15 mouse cellular contexts compared by ENCODE assay signal in genomic region chr19:57576836-57577235, GRCm38 (mm10). TPM values are rescaled to one million over a fixed set of nuclear protein-coding genes. Genes with fewer than 3 reads are reported as not detected.
A peak's percentile ranks its signal among the peaks of the same experiment; 100 is the strongest.
DNase-seq lines count a peak whose midpoint lies in the region; ATAC-seq and TF ChIP-seq lines count a peak whose summit lies in the region.
"Had no signal": no experiment of that assay in that cellular context is flagged by ENCODE, and none has a peak within 500 bp of the region (broad histone marks: within the 10 kb centered on the region; RNA-seq: fewer than 3 reads in every experiment).

No protein-coding gene starts in this region.

- H3K27ac ChIP-seq in forebrain, embryonic 10.5 days = peak overlapping the region; percentile 12; the same call in 1 of the 2 replicates
- H3K27ac ChIP-seq in forebrain, embryonic 11.5 days (ENCODE audit: low read depth, low read length) = no peak overlapping the region
- H3K27ac ChIP-seq in left cerebral cortex, adult 2 months = peak overlapping the region; percentile 24; the same call in 1 of the 2 replicates
- peak overlapping the region; percentile 27 for H3K27ac ChIP-seq in midbrain, embryonic 13.5 days
- no peak overlapping the region for H3K27ac ChIP-seq in cerebellum, adult 2 months (ENCODE audit: insufficient read depth, low read length)
- H3K27ac ChIP-seq: limb, embryonic 15.5 days had no signal

- no peaks in the 10 kb centered on the region for H3K27me3 ChIP-seq in forebrain, embryonic 10.5 days (ENCODE audit: poor library complexity, severe bottlenecking)
- H3K27me3 ChIP-seq in forebrain, embryonic 11.5 days (ENCODE audit: control insufficient read depth, insufficient read depth, low read length) = no peaks in the 10 kb centered on the region
- no peaks in the 10 kb centered on the region for H3K27me3 ChIP-seq in midbrain, embryonic 13.5 days
- no peaks in the 10 kb centered on the region; the same call in 1 of the 2 replicates for H3K27me3 ChIP-seq in cerebellum, adult 2 months (ENCODE audit: control insufficient read depth, insufficient read depth, low read length)
- H3K27me3 ChIP-seq: limb, embryonic 15.5 days; megakaryocyte, embryonic 14.5 days had no signal

- no peak for TF ChIP-seq POLR2A in cerebellum, adult 2 months (IDR thresholded peaks at IDR 0.05; ENCODE audit: borderline replicate concordance, insufficient read depth, low read length)

- no peak overlapping the region for H3K4me2 ChIP-seq in forebrain, embryonic 11.5 days (ENCODE audit: low read depth, low read length, severe bottlenecking)
- H3K4me2 ChIP-seq in midbrain, embryonic 13.5 days (replicated peaks) = no peak overlapping the region
- H3K4me2 ChIP-seq: limb, embryonic 15.5 days had no signal

- H3K4me3 ChIP-seq in forebrain, embryonic 10.5 days = no peak overlapping the region
- no peak overlapping the region for H3K4me3 ChIP-seq in forebrain, embryonic 11.5 days (ENCODE audit: low read depth, low read length)
- H3K4me3 ChIP-seq in left cerebral cortex, adult 2 months = no peak overlapping the region
- no peak overlapping the region for H3K4me3 ChIP-seq in midbrain, embryonic 13.5 days (replicated peaks)
- no peak overlapping the region for H3K4me3 ChIP-seq in cerebellum, adult 2 months (replicated peaks; ENCODE audit: insufficient read depth, low read depth, low read length)
- H3K4me3 ChIP-seq: limb, embryonic 15.5 days; megakaryocyte, embryonic 14.5 days had no signal

- intact Hi-C loops in left cerebral cortex, adult 2 months (cut with DNase I) = no loop called here

- no peak for ATAC-seq in forebrain, embryonic 11.5 days (replicated peaks; ENCODE audit: low FRiP score)
- ATAC-seq in midbrain, embryonic 13.5 days = peak; percentile 25; the same call in 1 of the 2 replicates
- ATAC-seq: activated CD4-positive, CD25-positive, alpha-beta regulatory T cell, adult 4 months had no signal

- H3K9ac ChIP-seq in forebrain, embryonic 11.5 days (ENCODE audit: low read length) = no peak overlapping the region
- H3K9ac ChIP-seq in midbrain, embryonic 13.5 days (replicated peaks) = 0 out of 2 replicates have a peak overlapping the region, but pooled peaks have one; percentile 5
- H3K9ac ChIP-seq: limb, embryonic 15.5 days had no signal

- no peak for TF ChIP-seq CTCF in left cerebral cortex, adult 2 months (IDR thresholded peaks at IDR 0.05)
- TF ChIP-seq CTCF in cerebellum, adult 2 months (IDR thresholded peaks at IDR 0.05; ENCODE audit: borderline replicate concordance, insufficient read depth, low read depth, low read length) = no peak

- DNase-seq in forebrain, embryonic 10.5 days (ENCODE audit: extremely low spot score, low spot score) = no peak
- no peak for DNase-seq in forebrain, embryonic 11.5 days (ENCODE audit: low spot score)
- DNase-seq in left cerebral cortex, adult 2 months (ENCODE audit: extremely low spot score in 1 of 2, low spot score in 2 of 2) = no peak
- no peak for DNase-seq in left cerebral cortex, adult 11 months (ENCODE audit: low spot score)
- peak; percentile 64 for DNase-seq in ZHBTc4 (ENCODE audit: low read depth, low spot score)
- DNase-seq in ovary, adult 18-20 months (ENCODE audit: low spot score) = no peak
- DNase-seq in cerebellum, adult 2 months = no peak
- DNase-seq: heart, postnatal 14 days; lung, adult 2 months; spleen, adult 18-20 months; thymus, postnatal 25 days had no signal

- 51% methylated on average over 5 of the region's 5 CpGs for WGBS in forebrain, embryonic 10.5 days
- 28% methylated on average over 5 of the region's 5 CpGs for WGBS in forebrain, embryonic 11.5 days
- 18% methylated on average over 5 of the region's 5 CpGs for WGBS in midbrain, embryonic 13.5 days
- WGBS in cerebellum, adult 2 months = 58% methylated on average over 5 of the region's 5 CpGs

- H3K9me3 ChIP-seq in forebrain, embryonic 10.5 days = no peaks in the 10 kb centered on the region
- H3K9me3 ChIP-seq in forebrain, embryonic 11.5 days (ENCODE audit: control insufficient read depth, low read length) = no peaks in the 10 kb centered on the region
- H3K9me3 ChIP-seq in midbrain, embryonic 13.5 days = no peaks in the 10 kb centered on the region
- H3K9me3 ChIP-seq: limb, embryonic 15.5 days had no signal

- peaks cover 27% of the 10 kb centered on the region for H3K4me1 ChIP-seq in forebrain, embryonic 10.5 days
- no peaks in the 10 kb centered on the region for H3K4me1 ChIP-seq in forebrain, embryonic 11.5 days (replicated peaks; ENCODE audit: control insufficient read depth, insufficient read depth, low read length)
- H3K4me1 ChIP-seq in midbrain, embryonic 13.5 days (replicated peaks) = peaks cover 30% of the 10 kb centered on the region
- H3K4me1 ChIP-seq in cerebellum, adult 2 months (ENCODE audit: control insufficient read depth, insufficient read depth, low read length) = no peaks in the 10 kb centered on the region
- H3K4me1 ChIP-seq: megakaryocyte, embryonic 14.5 days had no signal

- H3K36me3 ChIP-seq in forebrain, embryonic 10.5 days (replicated peaks) = no peaks in the 10 kb centered on the region
- no peaks in the 10 kb centered on the region for H3K36me3 ChIP-seq in forebrain, embryonic 11.5 days (ENCODE audit: control insufficient read depth, insufficient read depth, low read length)
- H3K36me3 ChIP-seq in midbrain, embryonic 13.5 days = no peaks in the 10 kb centered on the region
- H3K36me3 ChIP-seq: limb, embryonic 15.5 days had no signal

RNA-seq across cellular contexts. Expression of gene Atrnl1, which starts 34.0 kb away (rescaled TPM):
- polyA plus RNA-seq in forebrain, embryonic 10.5 days (2016; fragmentation: Nextera tagmentation; extraction: Ambion mirVana) = 3.5 and 4.0 TPM in 2 replicates
- 5.0 and 5.3 TPM in 2 replicates for polyA plus RNA-seq in forebrain, embryonic 11.5 days (2014; fragmentation: Nextera tagmentation; extraction: Ambion mirVana)
- total RNA-seq in left cerebral cortex, adult 2 months (2021) = 100 to 1,000 TPM; 104 to 106 TPM
- polyA plus RNA-seq in midbrain, embryonic 13.5 days (2015; fragmentation: Nextera tagmentation; extraction: Ambion mirVana) = 10.0 and 10.2 TPM in 2 replicates
- polyA plus RNA-seq in cerebellum, adult 2 months (2012; rRNA removed) = 21.1 and 21.5 TPM in 2 replicates

Comparison
In these comparisons a context has a peak if more than half of its experiments do, and no peak if none do; other contexts are left out.
1. H3K27ac ChIP-seq: peak in forebrain, embryonic 10.5 days (single experiment), left cerebral cortex, adult 2 months (single experiment) and midbrain, embryonic 13.5 days (single experiment); none in forebrain, embryonic 11.5 days (single experiment) and cerebellum, adult 2 months (single experiment).